Mouse (Mus musculus) ES-E14 (cell line): ENCODE measurements around the gene Rabif. TPM values are rescaled to one million over a fixed set of nuclear protein-coding genes. Genes with fewer than 3 reads are reported as not detected.
A peak's percentile ranks its signal among the peaks of the same experiment; 100 is the strongest.

Experiments used
- DNase-seq: peaks from one replicate; pipeline ENCODE4 v3.0.0-alpha.2; 2013; ENCODE audit warnings: low read depth, low spot score
- H3K27ac ChIP-seq: 2 replicates; pipeline ENCODE4 v1.5.1; 2012; ENCODE audit warnings: low read depth, mild to moderate bottlenecking, low read length, moderate library complexity, mixed read lengths; ENCODE audit not compliant: poor library complexity, insufficient read depth, severe bottlenecking
- H3K36me3 ChIP-seq: 2 replicates; pipeline ENCODE4 v1.6.1; 2012; ENCODE audit warnings: mild to moderate bottlenecking, low read length, moderate library complexity, mixed read lengths; ENCODE audit not compliant: control insufficient read depth, poor library complexity, insufficient read depth, severe bottlenecking
- H3K4me1 ChIP-seq, 2 experiments: fragments of 150-350 bp in 1 of 2; sonication (generic) in 1 of 2; 2 replicates each; pipeline ENCODE4 v1.6.1; 2012; ENCODE audit warnings: low read length in 2 of 2, mild to moderate bottlenecking in 1 of 2, mixed read lengths in 1 of 2; ENCODE audit not compliant: control insufficient read depth in 2 of 2, insufficient read depth in 2 of 2, poor library complexity in 1 of 2
- H3K4me3 ChIP-seq, 2 experiments: fragments of 150-350 bp in 1 of 2; sonication (generic) in 1 of 2; 2 replicates each; pipeline ENCODE4 v1.5.1; 2012; ENCODE audit warnings: low read length in 2 of 2, low read depth in 1 of 2, mild to moderate bottlenecking in 1 of 2, mixed read lengths in 1 of 2; ENCODE audit not compliant: insufficient read depth in 1 of 2, poor library complexity in 1 of 2, severe bottlenecking in 1 of 2
- H3K9ac ChIP-seq: 2 replicates; pipeline ENCODE4 v1.6.1; 2012; ENCODE audit warnings: low read depth, mild to moderate bottlenecking, low read length, mixed read lengths; ENCODE audit not compliant: poor library complexity, insufficient read depth, severe bottlenecking
- H3K9me3 ChIP-seq: fragments of 150-350 bp; sonication (generic); 2 replicates; pipeline ENCODE4 v1.6.1; 2012; ENCODE audit warnings: low read depth, mild to moderate bottlenecking, low read length; ENCODE audit not compliant: control insufficient read depth, insufficient read depth
- CHD2 ChIP-seq: IDR thresholded peaks from 2 replicates; pipeline ENCODE4 v1.6.1; 2014; ENCODE audit warnings: mild to moderate bottlenecking, low read depth, low read length, inconsistent platforms
- ZC3H11A ChIP-seq: IDR thresholded peaks from 2 replicates; pipeline ENCODE4 v1.6.1; 2012; ENCODE audit warnings: low read depth, mild to moderate bottlenecking, inconsistent platforms, low read length, borderline replicate concordance
- in situ Hi-C, 2 experiments: fragments of 600-800 bp; cut with MboI; formaldehyde crosslinking; loops; one replicate each; pipeline ENCODE4 v1.15.1; 2025; ENCODE audit warnings: low sequenced_read_pairs in 2 of 2, inconsistent platforms in 1 of 2; ENCODE audit not compliant: unreplicated experiment in 2 of 2
- total RNA-seq: library from RNA; depleted of rRNA; stranded (reverse); fragments of 300-350 nt; gene quantifications from 2 replicates; pipeline ENCODE4 v1.2.3, GENCODE M21; 2012; rRNA removed

The Rabif gene
- total RNA-seq, 1 experiment = 24.9 TPM

DNA sequence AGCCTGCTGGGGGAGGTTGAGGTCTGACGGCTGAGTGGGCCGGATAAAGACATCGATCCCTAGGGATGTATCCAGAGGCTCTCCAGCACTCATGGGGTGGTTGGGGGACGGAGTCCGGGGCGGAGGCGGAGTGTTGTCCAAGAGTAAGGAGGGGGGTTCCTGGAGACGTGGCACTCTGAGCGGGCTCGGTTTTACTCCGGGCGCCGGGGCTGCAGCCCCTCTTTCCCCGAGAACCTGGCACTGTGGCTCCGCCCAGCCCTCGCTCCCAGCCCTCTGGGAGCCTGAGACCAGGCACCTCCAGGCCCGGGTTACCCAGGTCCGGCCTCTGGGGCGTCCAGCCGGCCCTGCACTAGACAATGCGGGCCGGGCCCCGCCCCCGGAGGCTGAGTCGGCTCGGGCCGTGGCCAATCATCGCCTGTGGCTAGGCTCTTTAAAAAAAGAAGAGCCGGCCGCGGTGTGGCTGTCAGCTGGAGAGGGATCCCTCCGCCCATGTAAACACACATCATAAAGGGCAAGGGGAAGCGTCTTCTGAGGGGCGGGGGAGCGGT lies 62.3 kb downstream of the Rabif start:
- in situ Hi-C loops = no loop called here
- peaks cover 13 to 16% of the 10 kb centered on the region in 2 experiments; a peak in 3 of 4 replicates for H3K4me1 ChIP-seq
- H3K27ac ChIP-seq = peak overlapping the region; percentile 85
- DNase-seq = peak; percentile 95
- no peaks in the 10 kb centered on the region for H3K9me3 ChIP-seq
- TF ChIP-seq CHD2 = peak; percentile 67; the same call in 1 of the 2 replicates
- TF ChIP-seq ZC3H11A = no peak
- H3K36me3 ChIP-seq = no peaks in the 10 kb centered on the region
- peak overlapping the region; percentile 87 for H3K9ac ChIP-seq
- peak overlapping the region; percentile 77 to 80 for H3K4me3 ChIP-seq

Other genes with a start within 250 kb of the Rabif start
- 0.18 and 0.37 TPM in 2 replicates for gene Myog, start 204.7 kb upstream of the Rabif start, total RNA-seq
- gene Ppfia4, start 161.7 kb upstream of the Rabif start, total RNA-seq = 14.1 and 35.3 TPM in 2 replicates
- 100 and 120 TPM in 2 replicates for gene Tmem183a, start 132.7 kb upstream of the Rabif start, total RNA-seq
- 0.22 TPM in 1 of 2 replicates, not detected in the other for gene 4933406M09Rik, start 108.7 kb upstream of the Rabif start, total RNA-seq
- 186 and 305 TPM in 2 replicates for gene Cyb5r1, start 89.1 kb upstream of the Rabif start, total RNA-seq
- 80.6 and 88.0 TPM in 2 replicates for gene Adipor1, start 79.3 kb upstream of the Rabif start, total RNA-seq
- 21.8 and 22.7 TPM in 2 replicates for gene Klhl12, start 39.1 kb upstream of the Rabif start, total RNA-seq
- gene Mgat4e, start 55.0 kb downstream of the Rabif start, total RNA-seq = 0.76 and 2.1 TPM in 2 replicates
- 127 and 182 TPM in 2 replicates for gene Kdm5b, start 65.5 kb downstream of the Rabif start, total RNA-seq
- gene Syt2, start 152.0 kb downstream of the Rabif start, total RNA-seq = 0.62 and 1.5 TPM in 2 replicates